Mouse (Mus musculus): ENCODE results near the gene Tshz2.

Gene Tshz2

DNA sequence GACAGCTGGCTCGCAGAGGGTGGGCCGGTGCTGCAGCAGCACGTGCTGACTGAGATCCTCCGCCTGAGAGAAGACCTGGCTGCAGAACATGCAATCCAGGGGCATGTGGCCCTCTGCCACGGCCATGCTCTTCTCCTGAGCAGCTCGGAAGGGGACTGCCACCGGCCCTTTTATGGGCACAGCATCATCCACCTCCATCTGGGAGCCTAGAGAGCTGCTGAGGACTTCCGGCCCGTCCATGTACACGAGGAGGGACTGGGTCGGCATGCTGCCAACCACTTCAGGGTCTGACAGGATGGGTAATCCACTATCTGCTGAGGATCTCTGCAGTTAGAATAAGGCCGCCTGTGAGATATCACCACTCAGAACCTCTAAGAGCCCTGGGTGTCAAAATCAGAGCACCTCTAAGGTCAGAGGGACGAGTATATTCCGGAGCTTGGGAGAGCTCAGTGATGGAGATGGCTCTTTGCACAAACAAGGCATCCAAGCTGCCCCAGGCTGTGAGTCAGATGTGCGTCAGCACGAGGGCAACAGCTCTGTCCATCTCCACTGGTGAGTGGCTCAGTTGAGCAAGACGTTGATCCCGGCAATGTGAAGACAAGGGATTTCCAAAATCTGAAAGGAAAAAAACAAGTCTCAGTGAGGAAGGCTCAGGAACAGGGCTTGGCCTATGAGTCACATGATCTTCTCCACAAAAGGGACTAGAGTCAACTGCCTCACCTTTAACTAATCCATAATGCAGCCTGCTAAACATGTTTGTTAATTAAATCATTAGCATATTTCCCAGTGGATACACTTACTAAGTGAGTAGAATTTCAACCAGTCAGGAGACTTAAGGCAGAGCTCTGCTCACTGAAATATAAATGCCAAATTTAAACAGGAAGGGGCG lies 487.6 kb downstream of the Tshz2 start:
- no peak for DNase-seq
